Mouse (Mus musculus): ENCODE measurements at regions not wholly inside any gene's neighbourhood (a gene's known extent, or its start where the extent isn't known, plus 50 kb on each side); places are given as distances from the start of the nearest gene placed in this dataset.

GRCm38 (mm10) chr15:36427334-36427733 is 580.2 kb downstream of the Zfp706 start:
- Histone ChIP-seq H3K4me2 (ENCODE audit: low read depth, low read length) (no peak overlapping the region), H3K36me3 (ENCODE audit: control insufficient read depth, insufficient read depth, low read length) (no peaks in the 10 kb centered on the region), H3K27ac (ENCODE audit: low read length) (no peak overlapping the region), H3K9ac (ENCODE audit: low read length) (no peak overlapping the region), H3K9me3 (replicated peaks; ENCODE audit: control insufficient read depth, low read length) (no peaks in the 10 kb centered on the region), H3K4me3 (replicated peaks; ENCODE audit: low read length) (no peak overlapping the region), H3K27me3 (ENCODE audit: control insufficient read depth, insufficient read depth, low read length) (no peaks in the 10 kb centered on the region), H3K4me1 (ENCODE audit: control insufficient read depth, insufficient read depth, low read length) (no peaks in the 10 kb centered on the region)
- 58% methylated on average over 4 of the region's 4 CpGs for WGBS
- ATAC-seq (ENCODE audit: insufficient read depth, low FRiP score): no peak

GRCm38 (mm10) chr15:36425902-36426301 is 581.7 kb downstream of the Zfp706 start:
- Histone ChIP-seq H3K4me1 (ENCODE audit: control insufficient read depth, insufficient read depth, low read length) (no peaks in the 10 kb centered on the region), H3K9ac (ENCODE audit: low read length) (0 out of 2 replicates have a peak overlapping the region, but pooled peaks have one; percentile 13), H3K27ac (ENCODE audit: low read length) (no peak overlapping the region), H3K9me3 (replicated peaks; ENCODE audit: control insufficient read depth, low read length) (no peaks in the 10 kb centered on the region), H3K4me3 (replicated peaks; ENCODE audit: low read length) (no peak overlapping the region), H3K4me2 (ENCODE audit: low read depth, low read length) (no peak overlapping the region), H3K27me3 (ENCODE audit: control insufficient read depth, insufficient read depth, low read length) (no peaks in the 10 kb centered on the region), H3K36me3 (ENCODE audit: control insufficient read depth, insufficient read depth, low read length) (no peaks in the 10 kb centered on the region)
- no peak for ATAC-seq (ENCODE audit: insufficient read depth, low FRiP score)
- 63% methylated on average over 8 of the region's 8 CpGs for WGBS

- Histone ChIP-seq H3K9ac (ENCODE audit: low read length) (no peak overlapping the region), H3K27ac (ENCODE audit: low read length) (no peak overlapping the region), H3K4me2 (ENCODE audit: low read depth, low read length) (no peak overlapping the region), H3K36me3 (ENCODE audit: control insufficient read depth, insufficient read depth, low read length) (no peaks in the 10 kb centered on the region), H3K4me1 (ENCODE audit: control insufficient read depth, insufficient read depth, low read length) (no peaks in the 10 kb centered on the region), H3K27me3 (ENCODE audit: control insufficient read depth, insufficient read depth, low read length) (no peaks in the 10 kb centered on the region), H3K4me3 (replicated peaks; ENCODE audit: low read length) (no peak overlapping the region), H3K9me3 (replicated peaks; ENCODE audit: control insufficient read depth, low read length) (no peaks in the 10 kb centered on the region)
- 88% methylated on average over 8 of the region's 8 CpGs for WGBS
- no peak for ATAC-seq (ENCODE audit: insufficient read depth, low FRiP score)
These were observed 583.5 kb downstream of the Zfp706 start for GRCm38 (mm10) chr15:36424047-36424446.

GRCm38 (mm10) chr15:36422781-36423180 is 584.8 kb downstream of the Zfp706 start:
- Histone ChIP-seq H3K9me3 (replicated peaks; ENCODE audit: control insufficient read depth, low read length) (no peaks in the 10 kb centered on the region), H3K4me3 (replicated peaks; ENCODE audit: low read length) (no peak overlapping the region), H3K36me3 (ENCODE audit: control insufficient read depth, insufficient read depth, low read length) (no peaks in the 10 kb centered on the region), H3K4me1 (ENCODE audit: control insufficient read depth, insufficient read depth, low read length) (no peaks in the 10 kb centered on the region), H3K9ac (ENCODE audit: low read length) (no peak overlapping the region), H3K4me2 (ENCODE audit: low read depth, low read length) (no peak overlapping the region), H3K27me3 (ENCODE audit: control insufficient read depth, insufficient read depth, low read length) (no peaks in the 10 kb centered on the region), H3K27ac (ENCODE audit: low read length) (no peak overlapping the region)
- ATAC-seq (ENCODE audit: insufficient read depth, low FRiP score): no peak
- WGBS: 51% methylated on average over 3 of the region's 3 CpGs

- no peak overlapping the region for H3K4me3 ChIP-seq (replicated peaks; ENCODE audit: low read length)
- no peaks in the 10 kb centered on the region for H3K27me3 ChIP-seq (ENCODE audit: control insufficient read depth, insufficient read depth, low read length)
- H3K9me3 ChIP-seq (replicated peaks; ENCODE audit: control insufficient read depth, low read length): no peaks in the 10 kb centered on the region
- no peak overlapping the region for H3K27ac ChIP-seq (ENCODE audit: low read length)
- H3K4me1 ChIP-seq (ENCODE audit: control insufficient read depth, insufficient read depth, low read length): no peaks in the 10 kb centered on the region
- H3K9ac ChIP-seq (ENCODE audit: low read length): no peak overlapping the region
- no peaks in the 10 kb centered on the region for H3K36me3 ChIP-seq (ENCODE audit: control insufficient read depth, insufficient read depth, low read length)
- H3K4me2 ChIP-seq (ENCODE audit: low read depth, low read length): no peak overlapping the region
- 65% methylated on average over 7 of the region's 7 CpGs for WGBS
- ATAC-seq (ENCODE audit: insufficient read depth, low FRiP score): no peak
These were observed 587.6 kb downstream of the Zfp706 start for GRCm38 (mm10) chr15:36419943-36420480.

- no peaks in the 10 kb centered on the region for H3K9me3 ChIP-seq (replicated peaks; ENCODE audit: control insufficient read depth, low read length)
- H3K9ac ChIP-seq (ENCODE audit: low read length): no peak overlapping the region
- no peak overlapping the region for H3K4me2 ChIP-seq (ENCODE audit: low read depth, low read length)
- H3K4me3 ChIP-seq (replicated peaks; ENCODE audit: low read length): no peak overlapping the region
- 76% methylated on average over 3 of the region's 3 CpGs for WGBS
- no peaks in the 10 kb centered on the region for H3K4me1 ChIP-seq (ENCODE audit: control insufficient read depth, insufficient read depth, low read length)
- H3K27me3 ChIP-seq (ENCODE audit: control insufficient read depth, insufficient read depth, low read length): no peaks in the 10 kb centered on the region
- no peaks in the 10 kb centered on the region for H3K36me3 ChIP-seq (ENCODE audit: control insufficient read depth, insufficient read depth, low read length)
- no peak overlapping the region for H3K27ac ChIP-seq (ENCODE audit: low read length)
- ATAC-seq (ENCODE audit: insufficient read depth, low FRiP score): no peak
These were observed 590.1 kb downstream of the Zfp706 start for GRCm38 (mm10) chr15:36417426-36417825.

- no peaks in the 10 kb centered on the region for H3K9me3 ChIP-seq (replicated peaks; ENCODE audit: control insufficient read depth, low read length)
- H3K27ac ChIP-seq (ENCODE audit: low read length): no peak overlapping the region
- H3K4me3 ChIP-seq (replicated peaks; ENCODE audit: low read length): no peak overlapping the region
- H3K9ac ChIP-seq (ENCODE audit: low read length): no peak overlapping the region
- WGBS: 64% methylated on average over 5 of the region's 5 CpGs
- no peak for ATAC-seq (ENCODE audit: insufficient read depth, low FRiP score)
- no peak overlapping the region for H3K4me2 ChIP-seq (ENCODE audit: low read depth, low read length)
- no peaks in the 10 kb centered on the region for H3K4me1 ChIP-seq (ENCODE audit: control insufficient read depth, insufficient read depth, low read length)
- no peaks in the 10 kb centered on the region for H3K27me3 ChIP-seq (ENCODE audit: control insufficient read depth, insufficient read depth, low read length)
- H3K36me3 ChIP-seq (ENCODE audit: control insufficient read depth, insufficient read depth, low read length): no peaks in the 10 kb centered on the region
These were observed 591.9 kb downstream of the Zfp706 start for GRCm38 (mm10) chr15:36415552-36416249.

GRCm38 (mm10) chr15:36412016-36412415 is 595.6 kb downstream of the Zfp706 start:
- Histone ChIP-seq H3K4me1 (ENCODE audit: control insufficient read depth, insufficient read depth, low read length) (no peaks in the 10 kb centered on the region), H3K36me3 (ENCODE audit: control insufficient read depth, insufficient read depth, low read length) (no peaks in the 10 kb centered on the region), H3K9me3 (replicated peaks; ENCODE audit: control insufficient read depth, low read length) (no peaks in the 10 kb centered on the region), H3K4me2 (ENCODE audit: low read depth, low read length) (no peak overlapping the region), H3K27me3 (ENCODE audit: control insufficient read depth, insufficient read depth, low read length) (no peaks in the 10 kb centered on the region), H3K4me3 (replicated peaks; ENCODE audit: low read length) (no peak overlapping the region), H3K9ac (ENCODE audit: low read length) (no peak overlapping the region), H3K27ac (ENCODE audit: low read length) (no peak overlapping the region)
- WGBS: 70% methylated on average over 3 of the region's 3 CpGs
- no peak for ATAC-seq (ENCODE audit: insufficient read depth, low FRiP score)

- Histone ChIP-seq H3K36me3 (ENCODE audit: control insufficient read depth, insufficient read depth, low read length) (no peaks in the 10 kb centered on the region), H3K4me3 (replicated peaks; ENCODE audit: low read length) (no peak overlapping the region), H3K4me1 (ENCODE audit: control insufficient read depth, insufficient read depth, low read length) (no peaks in the 10 kb centered on the region), H3K27ac (ENCODE audit: low read length) (no peak overlapping the region), H3K9ac (ENCODE audit: low read length) (no peak overlapping the region), H3K4me2 (ENCODE audit: low read depth, low read length) (no peak overlapping the region), H3K9me3 (replicated peaks; ENCODE audit: control insufficient read depth, low read length) (no peaks in the 10 kb centered on the region), H3K27me3 (ENCODE audit: control insufficient read depth, insufficient read depth, low read length) (no peaks in the 10 kb centered on the region)
- ATAC-seq (ENCODE audit: insufficient read depth, low FRiP score): no peak
- 65% methylated on average over 3 of the region's 3 CpGs for WGBS
These were observed 602.1 kb downstream of the Zfp706 start for GRCm38 (mm10) chr15:36405446-36405845.

All from stomach, embryonic 16.5 days (tissue).